8 mouse cellular contexts compared by ENCODE assay signal in the genomic region with DNA sequence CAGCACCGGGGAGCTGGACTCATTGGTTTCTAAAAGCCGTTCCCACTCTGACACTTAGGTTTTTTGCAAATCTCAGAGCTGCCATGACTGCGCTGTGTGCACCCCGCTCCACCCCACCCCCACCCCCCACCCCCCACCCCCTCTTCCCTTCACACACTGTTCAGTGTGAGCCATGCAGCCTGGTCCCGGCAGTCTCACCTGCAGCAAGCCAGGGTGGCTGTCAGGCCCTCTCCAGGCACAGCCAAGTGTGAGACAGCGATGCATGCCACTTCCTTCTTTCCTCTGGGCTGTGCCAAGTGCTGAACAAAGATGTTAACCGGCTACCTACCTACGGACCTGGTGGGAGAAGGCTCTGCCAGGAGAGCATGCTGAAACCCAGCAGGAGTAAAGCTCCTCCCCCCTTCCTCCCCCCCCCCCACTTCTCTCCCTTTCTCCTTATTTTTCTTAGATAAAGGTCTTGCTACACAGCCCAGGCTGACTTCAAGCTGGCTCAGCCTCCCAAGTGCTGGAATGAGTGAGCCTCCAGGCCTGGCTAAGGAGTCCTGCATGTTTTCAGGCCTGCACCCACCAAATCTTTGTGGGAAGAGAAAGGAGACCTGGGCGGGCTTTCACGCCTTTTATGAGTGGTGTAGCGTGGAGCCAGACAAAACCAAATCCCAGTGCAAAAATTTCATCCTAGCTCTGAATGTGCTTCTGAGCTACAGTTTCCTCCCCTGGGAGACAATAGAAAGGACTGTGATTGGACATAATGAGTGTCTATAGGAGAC. TPM values are rescaled to one million over a fixed set of nuclear protein-coding genes. Genes with fewer than 3 reads are reported as not detected.
DNase-seq lines count a peak whose midpoint lies in the region; ATAC-seq and TF ChIP-seq lines count a peak whose summit lies in the region.
"Had no signal": no experiment of that assay in that cellular context is flagged by ENCODE, and none has a peak within 500 bp of the region (broad histone marks: within the 10 kb centered on the region; RNA-seq: fewer than 3 reads in every experiment).

No protein-coding gene starts in this region.

- H3K4me1 ChIP-seq in lung, postnatal 0 days (ENCODE audit: insufficient read depth, low read depth, low read length): no peaks in the 10 kb centered on the region
- H3K4me1 ChIP-seq in embryonic facial prominence, embryonic 14.5 days (ENCODE audit: control insufficient read depth, insufficient read depth, low read length): no peaks in the 10 kb centered on the region; the same call in 1 of the 2 replicates
- peaks cover 7% of the 10 kb centered on the region; the same call in 1 of the 2 replicates for H3K4me1 ChIP-seq in heart, embryonic 11.5 days (ENCODE audit: control insufficient read depth, insufficient read depth, low read length)
- 0 out of 2 replicates have a peak, but pooled peaks cover 5% of the 10 kb centered on the region for H3K4me1 ChIP-seq in limb, embryonic 11.5 days (ENCODE audit: control insufficient read depth, insufficient read depth, low read length)
- no peaks in the 10 kb centered on the region for H3K4me1 ChIP-seq in liver, embryonic 12.5 days

- no peak for TF ChIP-seq EP300 in lung, postnatal 0 days (IDR thresholded peaks at IDR 0.05)

- no peak overlapping the region for H3K4me2 ChIP-seq in lung, postnatal 0 days (replicated peaks; ENCODE audit: low read depth, low read length)
- H3K4me2 ChIP-seq in embryonic facial prominence, embryonic 14.5 days (ENCODE audit: low read depth, low read length): no peak overlapping the region
- 0 out of 2 replicates have a peak overlapping the region, but pooled peaks have one; percentile 2 for H3K4me2 ChIP-seq in heart, embryonic 11.5 days
- H3K4me2 ChIP-seq in limb, embryonic 11.5 days (ENCODE audit: low read depth, severe bottlenecking): no peak overlapping the region
- no peak overlapping the region for H3K4me2 ChIP-seq in liver, embryonic 12.5 days

- TF ChIP-seq CTCF in lung, postnatal 0 days (IDR thresholded peaks at IDR 0.05): no peak

- no peak overlapping the region for H3K9ac ChIP-seq in lung, postnatal 0 days (replicated peaks; ENCODE audit: low read depth)
- H3K9ac ChIP-seq in embryonic facial prominence, embryonic 14.5 days (ENCODE audit: low read depth, low read length): no peak overlapping the region
- no peak overlapping the region for H3K9ac ChIP-seq in heart, embryonic 11.5 days (ENCODE audit: low read depth, low read length)
- no peak overlapping the region for H3K9ac ChIP-seq in limb, embryonic 11.5 days (ENCODE audit: low read length)
- no peak overlapping the region for H3K9ac ChIP-seq in liver, embryonic 12.5 days

- ATAC-seq in lung, postnatal 0 days: no peak
- ATAC-seq in embryonic facial prominence, embryonic 14.5 days (ENCODE audit: low read depth): peak; percentile 67
- ATAC-seq in heart, embryonic 11.5 days (replicated peaks; ENCODE audit: insufficient number of reproducible peaks, low FRiP score, low TSS enrichment): no peak
- 0 out of 2 replicates have a peak, but pooled peaks have one; percentile 26 for ATAC-seq in limb, embryonic 11.5 days (ENCODE audit: insufficient number of reproducible peaks, low FRiP score, low TSS enrichment, low read depth)
- no peak for ATAC-seq in liver, embryonic 12.5 days

- no peak overlapping the region for H3K27ac ChIP-seq in lung, postnatal 0 days (ENCODE audit: low read length)
- no peak overlapping the region for H3K27ac ChIP-seq in embryonic facial prominence, embryonic 14.5 days (replicated peaks; ENCODE audit: low read depth, low read length)
- no peak overlapping the region for H3K27ac ChIP-seq in heart, embryonic 11.5 days (ENCODE audit: low read depth, low read length)
- H3K27ac ChIP-seq in limb, embryonic 11.5 days (replicated peaks; ENCODE audit: low read depth, low read length): no peak overlapping the region
- H3K27ac ChIP-seq in liver, embryonic 12.5 days: no peak overlapping the region

- peak; percentile 14 for DNase-seq in lung, postnatal 0 days (ENCODE audit: low spot score)
- no peak for DNase-seq in lung, postnatal 14 days
- no peak for DNase-seq in embryonic facial prominence, embryonic 14.5 days (ENCODE audit: low spot score)
- no peak for DNase-seq in limb, embryonic 11.5 days (ENCODE audit: low spot score)
- no peak for DNase-seq in spleen, postnatal 4 days (ENCODE audit: low spot score in 2 of 2)

- WGBS in lung, postnatal 0 days: 32% methylated on average over 11 of the region's 11 CpGs
- WGBS in embryonic facial prominence, embryonic 14.5 days: 36% methylated on average over 11 of the region's 11 CpGs
- WGBS in heart, embryonic 11.5 days (ENCODE audit: insufficient replicate concordance): 23% methylated on average over 11 of the region's 11 CpGs
- WGBS in limb, embryonic 11.5 days: 44% methylated on average over 11 of the region's 11 CpGs
- WGBS in liver, embryonic 12.5 days (ENCODE audit: insufficient replicate concordance): 49% methylated on average over 11 of the region's 11 CpGs

- H3K36me3 ChIP-seq in lung, postnatal 0 days (ENCODE audit: insufficient read depth, low read length): no peaks in the 10 kb centered on the region
- no peaks in the 10 kb centered on the region for H3K36me3 ChIP-seq in embryonic facial prominence, embryonic 14.5 days (ENCODE audit: control insufficient read depth, insufficient read depth, low read length)
- no peaks in the 10 kb centered on the region for H3K36me3 ChIP-seq in heart, embryonic 11.5 days (ENCODE audit: control insufficient read depth, insufficient read depth, low read length)
- H3K36me3 ChIP-seq in limb, embryonic 11.5 days (ENCODE audit: control insufficient read depth, insufficient read depth, low read length): no peaks in the 10 kb centered on the region
- no peaks in the 10 kb centered on the region for H3K36me3 ChIP-seq in liver, embryonic 12.5 days

- H3K27me3 ChIP-seq in lung, postnatal 0 days (replicated peaks; ENCODE audit: insufficient read depth, low read length): no peaks in the 10 kb centered on the region; the same call in 1 of the 2 replicates
- peaks cover 4% of the 10 kb centered on the region for H3K27me3 ChIP-seq in embryonic facial prominence, embryonic 14.5 days (replicated peaks; ENCODE audit: control insufficient read depth, insufficient read depth, low read length)
- no peaks in the 10 kb centered on the region; the same call in 1 of the 2 replicates for H3K27me3 ChIP-seq in heart, embryonic 11.5 days (ENCODE audit: control insufficient read depth, insufficient read depth, low read length)
- H3K27me3 ChIP-seq in limb, embryonic 11.5 days (ENCODE audit: control insufficient read depth, insufficient read depth, low read length): no peaks in the 10 kb centered on the region
- H3K27me3 ChIP-seq in liver, embryonic 12.5 days (replicated peaks): peaks cover 43% of the 10 kb centered on the region

- no peaks in the 10 kb centered on the region for H3K9me3 ChIP-seq in lung, postnatal 0 days (ENCODE audit: low read length)
- no peaks in the 10 kb centered on the region for H3K9me3 ChIP-seq in embryonic facial prominence, embryonic 14.5 days (ENCODE audit: control insufficient read depth, low read length)
- H3K9me3 ChIP-seq in heart, embryonic 11.5 days (replicated peaks; ENCODE audit: control insufficient read depth, low read length): no peaks in the 10 kb centered on the region
- no peaks in the 10 kb centered on the region for H3K9me3 ChIP-seq in limb, embryonic 11.5 days (ENCODE audit: control insufficient read depth, low read length)
- no peaks in the 10 kb centered on the region for H3K9me3 ChIP-seq in liver, embryonic 12.5 days (replicated peaks)

- no peak overlapping the region for H3K4me3 ChIP-seq in lung, postnatal 0 days (ENCODE audit: low read depth, low read length)
- no peak overlapping the region for H3K4me3 ChIP-seq in embryonic facial prominence, embryonic 14.5 days (ENCODE audit: low read depth, low read length)
- no peak overlapping the region for H3K4me3 ChIP-seq in heart, embryonic 11.5 days (ENCODE audit: low read depth, low read length)
- H3K4me3 ChIP-seq in limb, embryonic 11.5 days (ENCODE audit: low read depth, low read length): no peak overlapping the region
- no peak overlapping the region for H3K4me3 ChIP-seq in liver, embryonic 12.5 days
- H3K4me3 ChIP-seq: erythroblast, embryonic 14.5 days had no signal

RNA-seq across cellular contexts. Expression of gene Htr1d, which starts 7.5 kb away (rescaled TPM):
- polyA plus RNA-seq in lung, postnatal 0 days (2015; fragmentation: Nextera tagmentation; extraction: Ambion mirVana): 0.10 TPM in 1 of 2 replicates, not detected in the other
- polyA plus RNA-seq in embryonic facial prominence, embryonic 14.5 days (2014; fragmentation: Nextera tagmentation; extraction: Ambion mirVana): 1.2 and 1.4 TPM in 2 replicates
- polyA plus RNA-seq in heart, embryonic 11.5 days (2014; fragmentation: Nextera tagmentation; extraction: Ambion mirVana): 0.39 TPM in 1 of 2 replicates, not detected in the other
- 0.15 TPM in 1 of 2 replicates, not detected in the other for polyA plus RNA-seq in limb, embryonic 11.5 days (2014; fragmentation: Nextera tagmentation; extraction: Ambion mirVana)
- not detected in 2 replicates for polyA plus RNA-seq in liver, embryonic 12.5 days (2016; fragmentation: Nextera tagmentation; extraction: Ambion mirVana)
- polyA plus RNA-seq: erythroblast, embryonic 14.5 days had no signal

RNA-seq across cellular contexts. Expression of gene 6030445D17Rik, which starts 31.3 kb away (rescaled TPM):
- 0.36 and 0.78 TPM in 2 replicates for polyA plus RNA-seq in lung, postnatal 0 days (2015; fragmentation: Nextera tagmentation; extraction: Ambion mirVana)
- 0.42 TPM in 2 replicates for polyA plus RNA-seq in embryonic facial prominence, embryonic 14.5 days (2014; fragmentation: Nextera tagmentation; extraction: Ambion mirVana)
- 0.25 and 0.29 TPM in 2 replicates for polyA plus RNA-seq in heart, embryonic 11.5 days (2014; fragmentation: Nextera tagmentation; extraction: Ambion mirVana)
- 0.08 and 0.10 TPM in 2 replicates for polyA plus RNA-seq in limb, embryonic 11.5 days (2014; fragmentation: Nextera tagmentation; extraction: Ambion mirVana)
- 0.10 TPM in 1 of 2 replicates, not detected in the other for polyA plus RNA-seq in liver, embryonic 12.5 days (2016; fragmentation: Nextera tagmentation; extraction: Ambion mirVana)
- polyA plus RNA-seq: erythroblast, embryonic 14.5 days had no signal

RNA-seq across cellular contexts. Expression of gene Luzp1, which starts 38.8 kb away (rescaled TPM):
- 109 and 110 TPM in 2 replicates for polyA plus RNA-seq in lung, postnatal 0 days (2015; fragmentation: Nextera tagmentation; extraction: Ambion mirVana)
- 83.4 and 99.5 TPM in 2 replicates for polyA plus RNA-seq in embryonic facial prominence, embryonic 14.5 days (2014; fragmentation: Nextera tagmentation; extraction: Ambion mirVana)
- 85.8 and 108 TPM in 2 replicates for polyA plus RNA-seq in heart, embryonic 11.5 days (2014; fragmentation: Nextera tagmentation; extraction: Ambion mirVana)
- 134 and 137 TPM in 2 replicates for polyA plus RNA-seq in limb, embryonic 11.5 days (2014; fragmentation: Nextera tagmentation; extraction: Ambion mirVana)
- 25.6 and 25.7 TPM in 2 replicates for polyA plus RNA-seq in liver, embryonic 12.5 days (2016; fragmentation: Nextera tagmentation; extraction: Ambion mirVana)

Comparison
In these comparisons a context has a peak if more than half of its experiments do, and no peak if none do; other contexts are left out.
1. ATAC-seq: peak in embryonic facial prominence, embryonic 14.5 days (single experiment) and limb, embryonic 11.5 days (single experiment); none in lung, postnatal 0 days (single experiment), heart, embryonic 11.5 days (single experiment) and liver, embryonic 12.5 days (single experiment).